Mouse (Mus musculus): ENCODE results near the gene Zfp2. TPM values are rescaled to one million over a fixed set of nuclear protein-coding genes. Genes with fewer than 3 reads are reported as not detected.

The Zfp2 gene
- 1 to 10 TPM in 11 of 26 experiments, under 1 TPM in 7, not detected in 8; 0.25 to 2.6 (median 1.3) TPM for total RNA-seq (2018; cell fraction: chromatin; rRNA removed)
- under 1 TPM; 0.05 to 0.86 (median 0.33) TPM for total RNA-seq (2018; cell fraction: cytosol; rRNA removed)
- 1 to 10 TPM in 7 of 26 experiments, under 1 TPM in 13, not detected in 6; 0.12 to 3.2 (median 0.72) TPM for total RNA-seq (2018; cell fraction: nucleus; rRNA removed)
- polyA plus RNA-seq (2018) = 0.23 to 0.42 TPM (median 0.36 TPM) in 3 replicates

DNA sequence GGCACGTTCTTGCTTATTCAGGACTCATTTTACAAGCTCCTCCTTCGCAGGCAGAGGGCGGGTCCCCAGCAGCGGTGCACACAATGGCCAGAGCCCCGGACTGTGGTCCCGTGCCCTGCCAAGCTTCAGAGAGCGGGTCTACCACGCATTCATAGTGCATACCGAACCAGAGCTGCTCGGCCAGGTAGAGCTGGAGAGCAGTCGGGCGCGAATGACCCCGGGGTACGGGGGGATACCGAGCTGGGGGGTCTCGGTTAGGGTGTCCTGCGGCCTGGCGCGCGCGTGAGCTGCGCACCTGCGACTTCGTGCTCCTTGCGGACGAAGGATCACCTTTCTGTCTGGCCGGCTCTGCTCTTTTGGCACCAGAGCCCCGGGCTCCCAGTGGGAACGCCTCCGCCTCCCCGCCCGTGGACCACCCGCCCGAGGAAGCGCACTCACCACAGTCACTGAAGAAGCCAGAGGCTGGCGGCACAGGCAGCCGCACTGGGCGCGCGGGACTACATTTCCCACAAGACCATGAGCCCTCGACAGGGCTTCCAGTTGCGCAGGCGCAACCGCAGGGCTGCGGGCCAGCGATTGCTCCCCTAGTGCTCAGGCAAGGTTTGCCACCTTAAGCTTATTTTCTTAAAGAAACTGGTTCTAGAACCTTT, at the start of gene Zfp2:
Gene Zfp2, minus strand, starts transcription at position 495 of the 650 bp plus-strand sequence.
- H3K4me3 ChIP-seq (ENCODE audit: inconsistent target) = peak within 1 kb of the TSS; percentile 19; the same call in 1 of the 2 replicates
- H3K27ac ChIP-seq = no peak within 1 kb of the TSS

DNA sequence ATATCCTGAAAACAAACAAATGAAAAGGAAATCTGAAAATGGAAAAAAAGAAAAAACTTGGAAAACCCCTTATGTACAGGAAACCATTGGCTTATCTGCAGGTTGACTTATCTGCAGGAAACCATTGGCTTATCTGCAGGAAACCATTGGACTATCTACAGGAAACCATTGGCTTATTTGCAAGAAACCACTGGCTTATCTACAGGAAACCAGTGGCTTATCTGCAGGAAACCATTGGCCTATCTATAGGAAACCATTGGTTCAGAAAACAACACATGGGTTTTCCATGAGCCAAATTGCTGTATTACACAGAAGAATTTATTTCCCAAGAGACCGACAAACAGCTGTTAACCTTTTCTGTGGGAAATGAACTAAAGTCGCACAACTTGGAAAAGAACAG, 48.9 kb upstream of the Zfp2 start:
- no peaks in the 10 kb centered on the region for H3K79me2 ChIP-seq (ENCODE audit: inconsistent target)
- WGBS (ENCODE audit: missing documents) = 0% methylated on average over 2 of the region's 2 CpGs
- H3K4me3 ChIP-seq (ENCODE audit: inconsistent target) = no peak overlapping the region
- H3K36me3 ChIP-seq (ENCODE audit: inconsistent target) = no peaks in the 10 kb centered on the region
- H3K27ac ChIP-seq = no peak overlapping the region

More for the DNA sequence above, at the start of gene Zfp2:
- 3% methylated on average over 45 of the region's 47 CpGs for WGBS (ENCODE audit: missing documents)
- Histone ChIP-seq H3K36me3 (ENCODE audit: inconsistent target) (no peaks in the 10 kb centered on the region), H3K79me2 (ENCODE audit: inconsistent target) (no peaks in the 10 kb centered on the region)

DNA sequence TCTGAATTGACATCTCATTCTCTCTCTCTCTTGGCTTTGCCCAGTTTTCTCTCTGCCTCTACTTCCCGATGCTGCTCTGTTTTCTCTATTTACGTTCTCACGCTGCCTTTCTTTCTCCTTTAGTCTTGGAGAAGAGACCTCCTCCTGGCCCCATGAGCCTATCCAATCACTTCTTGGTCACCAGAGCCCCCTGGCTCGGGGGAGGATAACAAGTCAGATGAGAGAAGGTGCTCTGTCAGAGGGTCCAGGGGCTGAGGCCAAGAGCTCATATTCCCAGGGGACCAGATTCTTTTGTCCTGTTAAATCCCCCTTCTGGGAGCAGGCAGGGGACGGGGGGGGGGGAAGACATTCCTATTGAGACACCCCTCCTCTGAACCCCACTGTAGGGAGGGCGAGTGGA, 37.7 kb upstream of the Zfp2 start, which contains the start of gene Prop1:
Gene Prop1, minus strand, starts transcription at position 101 of the 400 bp plus-strand sequence.
- Histone ChIP-seq H3K36me3 (ENCODE audit: inconsistent target) (no peaks in the 10 kb centered on the region), H3K4me3 (ENCODE audit: inconsistent target) (no peak within 1 kb of the TSS), H3K27ac (no peak within 1 kb of the TSS), H3K79me2 (ENCODE audit: inconsistent target) (no peaks in the 10 kb centered on the region)
- 88% methylated on average over 6 of the region's 6 CpGs for WGBS (ENCODE audit: missing documents)

DNA sequence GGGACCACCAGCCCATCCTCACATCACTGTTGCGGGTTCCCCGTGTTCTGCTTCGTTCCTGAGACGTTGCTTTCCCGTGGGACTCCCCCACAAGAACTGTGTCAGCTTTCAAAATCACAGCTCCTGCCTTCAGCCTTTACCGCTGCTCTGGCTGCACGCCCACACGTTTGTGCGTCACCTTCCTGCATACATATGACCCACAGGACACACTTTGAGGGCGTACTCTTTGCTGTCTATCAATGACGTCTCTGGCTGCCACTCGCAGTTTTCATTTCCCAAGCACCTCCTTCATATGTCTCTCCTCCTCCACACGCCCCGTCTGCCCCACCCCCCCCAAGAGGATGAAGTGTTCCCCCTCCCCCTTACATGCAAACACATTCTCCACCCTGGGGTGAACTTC, 36.3 kb upstream of the Zfp2 start:
- WGBS (ENCODE audit: missing documents) = 38% methylated on average over 12 of the region's 14 CpGs
- H3K79me2 ChIP-seq (ENCODE audit: inconsistent target) = no peaks in the 10 kb centered on the region
- no peak overlapping the region for H3K4me3 ChIP-seq (ENCODE audit: inconsistent target)
- H3K36me3 ChIP-seq (ENCODE audit: inconsistent target) = no peaks in the 10 kb centered on the region
- no peak overlapping the region for H3K27ac ChIP-seq

DNA sequence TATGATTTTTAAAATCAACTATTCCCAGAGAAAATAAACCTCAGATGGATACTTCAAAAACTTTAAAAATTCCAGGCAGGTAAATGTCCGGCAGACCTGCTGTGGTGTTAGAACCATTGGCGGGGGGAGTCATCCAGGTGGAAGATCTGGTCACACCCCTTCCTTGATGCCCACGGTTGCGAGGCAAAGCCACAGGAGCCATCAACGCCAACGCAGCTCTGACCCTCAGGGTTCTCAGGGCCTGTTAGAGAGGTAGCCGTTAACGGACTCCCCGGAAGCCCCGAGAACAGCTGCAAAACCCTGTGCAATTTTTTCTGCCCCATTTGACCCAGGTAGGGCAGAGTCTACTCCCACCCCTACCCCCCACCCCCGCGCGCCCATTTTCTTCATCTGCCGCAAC, 27.5 kb upstream of the Zfp2 start, which contains the start of gene 4933414I15Rik:
Gene 4933414I15Rik, minus strand, starts transcription at position 260 of the 400 bp plus-strand sequence.
- 86% methylated on average over 14 of the region's 14 CpGs for WGBS (ENCODE audit: missing documents)
- Histone ChIP-seq H3K27ac (no peak within 1 kb of the TSS), H3K79me2 (ENCODE audit: inconsistent target) (no peaks in the 10 kb centered on the region), H3K4me3 (ENCODE audit: inconsistent target) (no peak within 1 kb of the TSS), H3K36me3 (ENCODE audit: inconsistent target) (no peaks in the 10 kb centered on the region)

DNA sequence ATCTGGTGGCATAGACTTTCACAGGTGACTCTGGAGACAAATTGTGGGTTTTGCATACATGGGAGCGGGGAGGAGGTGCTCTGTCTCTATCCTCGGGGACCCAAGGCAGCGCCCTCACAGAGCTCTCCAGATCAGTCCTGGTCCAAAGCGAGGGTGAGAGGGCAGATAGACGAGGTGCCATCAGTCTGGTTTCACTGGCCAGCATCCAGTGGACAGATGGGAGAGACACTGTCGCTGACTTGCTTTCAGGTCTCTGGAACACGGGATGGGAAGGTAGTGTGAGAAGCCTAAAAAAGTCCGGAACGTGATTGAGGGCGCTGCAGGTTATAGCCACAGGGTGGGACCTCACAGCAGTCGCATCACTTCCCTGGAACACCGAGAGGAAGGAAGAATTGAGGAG, 26.4 kb upstream of the Zfp2 start:
- 57% methylated on average over 12 of the region's 12 CpGs for WGBS (ENCODE audit: missing documents)
- Histone ChIP-seq H3K27ac (no peak overlapping the region), H3K79me2 (ENCODE audit: inconsistent target) (no peaks in the 10 kb centered on the region), H3K36me3 (ENCODE audit: inconsistent target) (no peaks in the 10 kb centered on the region), H3K4me3 (ENCODE audit: inconsistent target) (no peak overlapping the region)

DNA sequence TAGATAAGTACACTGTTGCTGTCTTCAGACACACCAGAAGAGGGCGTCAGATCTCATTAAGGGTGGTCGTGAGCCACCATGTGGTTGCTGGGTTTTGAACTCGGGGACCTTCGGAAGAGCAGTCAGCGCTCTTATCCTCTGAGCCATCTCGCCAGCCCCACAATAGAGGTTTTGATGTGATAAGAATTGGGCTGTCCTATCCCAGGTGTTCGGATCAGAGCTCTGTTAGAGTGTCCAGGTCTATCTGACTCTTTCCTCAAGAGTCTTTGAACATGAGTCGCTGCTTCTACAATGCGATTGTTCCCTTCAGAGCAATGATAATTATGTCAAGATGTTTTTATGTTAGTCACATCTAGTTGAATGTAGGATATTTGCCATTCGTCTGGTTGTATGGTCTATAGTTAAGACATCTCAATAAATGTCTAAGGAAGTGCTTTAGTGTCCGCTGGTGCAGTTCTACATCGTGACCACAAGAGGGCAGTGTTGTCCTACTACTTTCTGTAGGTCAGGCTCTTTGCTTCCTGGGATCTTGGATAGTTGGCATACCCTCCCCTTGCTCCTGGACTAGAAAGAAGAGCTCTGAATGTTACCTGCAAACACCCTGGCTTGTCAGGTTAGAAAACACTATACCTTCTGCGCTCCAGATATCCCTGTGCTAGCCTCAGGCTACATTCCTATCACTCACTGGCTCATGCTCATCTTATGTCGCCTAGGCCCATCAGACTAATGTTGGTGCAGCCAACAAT, 23.8 kb upstream of the Zfp2 start:
- WGBS (ENCODE audit: missing documents) = 39% methylated on average over 14 of the region's 14 CpGs

DNA sequence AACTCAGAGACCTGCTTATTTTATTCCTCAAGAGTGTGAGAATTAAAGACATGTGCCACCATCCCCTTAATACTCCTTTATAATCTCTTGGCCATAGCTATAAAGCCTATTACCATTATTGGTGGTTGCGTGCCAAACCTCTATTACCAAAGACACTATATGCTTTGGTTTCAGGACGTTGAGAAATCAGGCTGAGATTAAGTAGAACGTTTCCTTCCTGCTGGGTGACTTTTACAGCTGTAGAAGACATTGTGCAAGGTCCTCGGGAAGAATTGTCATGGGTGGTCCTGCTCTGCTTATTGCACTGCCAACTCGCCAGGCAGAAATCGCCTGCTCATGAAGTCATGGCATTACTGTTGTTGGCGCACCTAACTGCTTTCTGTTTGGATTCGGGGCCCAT, 22.5 kb upstream of the Zfp2 start:
- H3K4me3 ChIP-seq (ENCODE audit: inconsistent target) = no peak overlapping the region
- 41% methylated on average over 8 of the region's 8 CpGs for WGBS (ENCODE audit: missing documents)
- H3K36me3 ChIP-seq (ENCODE audit: inconsistent target) = no peaks in the 10 kb centered on the region
- H3K79me2 ChIP-seq (ENCODE audit: inconsistent target) = no peaks in the 10 kb centered on the region
- H3K27ac ChIP-seq = no peak overlapping the region

More for the DNA sequence above, 23.8 kb upstream of the Zfp2 start:
- no peaks in the 10 kb centered on the region for H3K79me2 ChIP-seq (ENCODE audit: inconsistent target)
- H3K4me3 ChIP-seq (ENCODE audit: inconsistent target) = no peak overlapping the region
- no peaks in the 10 kb centered on the region for H3K36me3 ChIP-seq (ENCODE audit: inconsistent target)
- H3K27ac ChIP-seq = no peak overlapping the region

DNA sequence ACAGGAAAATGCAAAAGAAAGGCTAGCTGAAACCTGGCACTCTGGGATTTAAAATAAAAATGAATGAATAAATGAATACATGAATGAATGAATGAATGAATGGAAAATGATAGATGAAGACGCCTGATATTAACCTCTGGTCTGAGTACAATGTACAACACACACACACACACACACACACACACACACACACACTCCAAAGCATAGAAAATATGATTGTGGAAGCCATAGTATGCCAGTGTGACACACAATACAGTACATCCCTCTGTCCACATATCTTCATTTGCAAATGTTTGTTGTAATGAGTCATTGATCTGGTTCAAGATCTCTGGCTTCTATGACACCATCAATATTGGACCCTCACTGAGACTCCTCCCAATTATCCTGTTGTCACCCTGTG, 16.1 kb upstream of the Zfp2 start:
- WGBS (ENCODE audit: missing documents) = no CpG with 5 or more reads among the region's 1 CpGs
- H3K79me2 ChIP-seq (ENCODE audit: inconsistent target) = no peaks in the 10 kb centered on the region

DNA sequence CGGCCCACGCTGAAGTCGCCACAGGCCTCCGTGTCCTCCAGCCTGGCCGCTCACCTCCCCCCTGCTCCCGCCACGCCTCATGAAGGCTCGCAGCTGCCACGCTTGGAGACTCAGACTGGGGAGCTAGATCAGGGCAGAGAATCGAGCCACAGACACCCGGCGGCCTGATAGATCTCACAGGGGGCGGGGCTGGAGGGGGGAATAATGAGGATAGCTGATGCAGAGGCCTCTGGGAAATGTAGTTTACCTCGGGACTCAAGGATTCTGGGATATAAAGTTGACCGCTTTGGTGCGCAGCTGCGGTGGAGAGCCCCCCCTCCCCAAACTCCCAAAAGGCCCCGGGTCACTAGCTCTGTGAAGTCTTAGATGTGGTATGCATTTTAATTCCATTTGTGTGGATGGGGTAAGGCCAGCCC, 15.5 kb upstream of the Zfp2 start, which contains the start of gene Zfp354b:
Gene Zfp354b, minus strand, starts transcription at position 183 of the 416 bp plus-strand sequence.
- 0% methylated on average over 17 of the region's 18 CpGs for WGBS (ENCODE audit: missing documents)
- Histone ChIP-seq H3K27ac (no peak within 1 kb of the TSS), H3K4me3 (ENCODE audit: inconsistent target) (peak within 1 kb of the TSS; percentile 15), H3K36me3 (ENCODE audit: inconsistent target) (no peaks in the 10 kb centered on the region), H3K79me2 (ENCODE audit: inconsistent target) (no peaks in the 10 kb centered on the region)

More for the DNA sequence above, 16.1 kb upstream of the Zfp2 start:
- Histone ChIP-seq H3K4me3 (ENCODE audit: inconsistent target) (no peak overlapping the region), H3K27ac (no peak overlapping the region), H3K36me3 (ENCODE audit: inconsistent target) (no peaks in the 10 kb centered on the region)

DNA sequence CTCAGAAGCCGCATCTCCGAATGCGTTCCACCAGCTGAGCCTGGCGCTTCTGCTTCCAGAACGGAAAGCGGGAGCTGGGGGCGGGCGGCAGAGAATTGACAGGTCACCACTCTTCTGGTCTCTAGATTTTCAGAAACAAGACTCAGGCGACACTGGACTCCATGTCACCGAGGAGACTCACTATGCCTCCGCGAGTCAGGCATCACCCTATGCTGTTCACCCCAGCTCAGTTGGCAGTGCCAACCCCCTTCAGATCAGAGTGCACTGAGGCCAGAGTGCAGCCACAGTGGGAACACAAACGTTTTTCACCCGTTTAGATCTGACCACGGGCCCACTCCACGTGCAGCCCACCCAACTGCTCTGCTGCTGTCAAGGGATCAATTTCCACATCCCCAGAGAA, 15.1 kb upstream of the Zfp2 start:
- Histone ChIP-seq H3K27ac (no peak overlapping the region), H3K4me3 (ENCODE audit: inconsistent target) (peak overlapping the region; percentile 15)
- WGBS (ENCODE audit: missing documents) = 5% methylated on average over 16 of the region's 16 CpGs

DNA sequence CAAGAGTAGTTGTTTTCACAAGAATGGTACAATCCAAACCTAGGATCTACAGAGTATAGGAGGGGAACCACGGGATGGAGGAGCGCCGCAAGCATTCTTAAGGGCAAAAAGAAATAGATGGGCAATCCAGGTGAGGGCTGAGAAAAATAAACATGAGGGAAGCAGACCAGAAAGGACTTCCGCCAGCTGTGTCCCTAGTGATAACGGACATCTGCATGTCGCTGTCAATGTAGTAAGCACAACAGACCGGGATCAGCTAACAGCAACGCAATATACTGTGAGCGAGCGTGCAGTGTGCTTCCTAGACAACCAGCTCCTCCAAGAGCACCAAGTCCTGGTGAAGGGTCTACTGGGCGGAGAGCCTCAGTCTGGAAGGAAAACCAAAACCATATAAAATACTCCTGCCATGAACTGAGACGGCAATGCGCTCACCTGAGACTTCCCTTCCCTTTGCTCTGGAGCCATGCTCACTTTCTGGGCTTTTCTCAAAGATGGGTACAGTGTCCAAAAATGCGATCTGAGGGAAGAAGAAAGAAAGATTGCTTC, 14.6 kb upstream of the Zfp2 start:
- H3K79me2 ChIP-seq (ENCODE audit: inconsistent target) = no peaks in the 10 kb centered on the region
- no peak overlapping the region for H3K27ac ChIP-seq
- H3K36me3 ChIP-seq (ENCODE audit: inconsistent target) = no peaks in the 10 kb centered on the region
- peak overlapping the region; percentile 15; the same call in 1 of the 2 replicates for H3K4me3 ChIP-seq (ENCODE audit: inconsistent target)
- 17% methylated on average over 14 of the region's 14 CpGs for WGBS (ENCODE audit: missing documents)

More for the DNA sequence above, 15.1 kb upstream of the Zfp2 start:
- Histone ChIP-seq H3K79me2 (ENCODE audit: inconsistent target) (no peaks in the 10 kb centered on the region), H3K36me3 (ENCODE audit: inconsistent target) (no peaks in the 10 kb centered on the region)

DNA sequence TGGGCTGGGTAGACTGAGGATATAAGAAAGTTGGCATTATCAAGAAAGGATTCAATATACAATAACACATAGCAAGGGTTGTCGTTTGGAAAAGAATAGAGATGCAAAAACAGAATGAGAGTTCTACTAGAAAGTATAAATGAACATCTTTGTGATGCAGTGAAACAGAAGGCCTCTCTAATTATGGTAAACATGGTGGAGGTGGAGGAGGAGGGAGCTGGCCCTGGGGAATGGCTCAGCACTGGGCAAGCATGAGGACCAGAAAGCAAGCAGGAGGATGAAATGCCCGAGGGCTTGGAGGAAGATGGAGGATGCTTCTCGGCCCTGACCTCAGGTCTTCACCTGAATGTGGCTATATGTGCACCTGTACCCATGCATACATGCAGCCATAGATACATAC, 1.5 kb downstream of the Zfp2 start:
- 90% methylated on average over 3 of the region's 3 CpGs for WGBS (ENCODE audit: missing documents)
- Histone ChIP-seq H3K36me3 (ENCODE audit: inconsistent target) (no peaks in the 10 kb centered on the region), H3K4me3 (ENCODE audit: inconsistent target) (no peak overlapping the region), H3K27ac (no peak overlapping the region), H3K79me2 (ENCODE audit: inconsistent target) (no peaks in the 10 kb centered on the region)

DNA sequence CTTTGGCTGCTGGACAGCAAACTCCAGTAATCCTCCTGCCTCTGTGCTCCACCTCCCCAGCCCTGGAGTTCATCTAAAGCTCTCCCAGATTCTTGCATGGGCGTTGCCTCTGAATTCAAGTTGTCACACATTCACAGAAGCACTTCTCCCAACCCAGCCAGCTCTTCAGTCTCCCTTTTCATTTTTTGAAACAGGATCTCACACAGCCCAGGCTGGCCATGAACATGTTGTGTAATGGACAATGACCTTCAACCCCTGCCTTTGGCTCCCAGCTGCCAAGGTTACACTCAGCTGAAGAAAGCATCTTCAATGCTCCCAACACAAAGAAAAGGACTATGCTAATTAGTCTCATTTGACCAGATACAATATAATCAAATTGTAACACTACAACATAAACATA, 2.7 kb downstream of the Zfp2 start:
- H3K79me2 ChIP-seq (ENCODE audit: inconsistent target) = no peaks in the 10 kb centered on the region
- WGBS (ENCODE audit: missing documents) = 93% methylated on average over 1 of the region's 1 CpGs
- no peak overlapping the region for H3K4me3 ChIP-seq (ENCODE audit: inconsistent target)

More for the DNA sequence above, 2.7 kb downstream of the Zfp2 start:
- Histone ChIP-seq H3K27ac (no peak overlapping the region), H3K36me3 (ENCODE audit: inconsistent target) (no peaks in the 10 kb centered on the region)
